Mouse (Mus musculus) adrenal gland, postnatal 4 days (tissue): ENCODE results near the gene Wdr25. TPM values are rescaled to one million over a fixed set of nuclear protein-coding genes. Genes with fewer than 3 reads are reported as not detected.

Experiments
- DNase-seq, 2 experiments: peaks; one replicate each; pipeline ENCODE4 v3.0.0; 2021 to 2022; ENCODE audit warnings: low spot score in 2 of 2, mixed read lengths in 2 of 2
- total RNA-seq, 2 experiments: library from RNA; stranded (reverse); gene quantifications; 2 replicates each; pipeline ENCODE4 v1.2.3; 2021

Wdr25 gene
- total RNA-seq, 2 experiments from 2014 or later: 3.4 to 7.5 TPM

- no peak for DNase-seq
Measured at GRCm38 (mm10) chr12:108894432-108894816, 993 bp downstream of the Wdr25 start.

GRCm38 (mm10) chr12:108896006-108896405, 2.6 kb downstream of the Wdr25 start:
- DNase-seq: no peak

- no peak for DNase-seq
Measured at GRCm38 (mm10) chr12:108901346-108901745, 7.9 kb downstream of the Wdr25 start.

GRCm38 (mm10) chr12:108902940-108903339, 9.5 kb downstream of the Wdr25 start:
- DNase-seq: peak in 1 of 2 experiments; percentile 27

- peak in 1 of 2 experiments; percentile 31 for DNase-seq
Measured at GRCm38 (mm10) chr12:108903600-108904275, 10.3 kb downstream of the Wdr25 start.

GRCm38 (mm10) chr12:108904276-108904653, 10.8 kb downstream of the Wdr25 start:
- DNase-seq: no peak

- no peak for DNase-seq
Measured at GRCm38 (mm10) chr12:108905620-108906302, 12.3 kb downstream of the Wdr25 start.

GRCm38 (mm10) chr12:108906398-108906797, 13.0 kb downstream of the Wdr25 start:
- no peak for DNase-seq

GRCm38 (mm10) chr12:108909846-108910433, 16.5 kb downstream of the Wdr25 start:
- DNase-seq: no peak

- no peak for DNase-seq
Measured at GRCm38 (mm10) chr12:108912442-108912841, 19.0 kb downstream of the Wdr25 start.

GRCm38 (mm10) chr12:108914198-108914597, 20.8 kb downstream of the Wdr25 start:
- no peak for DNase-seq

- no peak for DNase-seq
Measured at GRCm38 (mm10) chr12:108914709-108915340, 21.4 kb downstream of the Wdr25 start.

- no peak for DNase-seq
Measured at GRCm38 (mm10) chr12:108915893-108916292, 22.5 kb downstream of the Wdr25 start.

GRCm38 (mm10) chr12:108916447-108917042, 23.1 kb downstream of the Wdr25 start:
- no peak for DNase-seq

- no peak for DNase-seq
Measured at GRCm38 (mm10) chr12:108917509-108917908, 24.1 kb downstream of the Wdr25 start.

- DNase-seq: no peak
Measured at GRCm38 (mm10) chr12:108918753-108919152, 25.3 kb downstream of the Wdr25 start.

GRCm38 (mm10) chr12:108926606-108927111, 33.2 kb downstream of the Wdr25 start:
- no peak for DNase-seq

GRCm38 (mm10) chr12:108928249-108928648, 34.8 kb downstream of the Wdr25 start:
- no peak for DNase-seq

GRCm38 (mm10) chr12:108929475-108929874, 36.0 kb downstream of the Wdr25 start:
- no peak for DNase-seq

- no peak for DNase-seq
Measured at GRCm38 (mm10) chr12:108931341-108932053, 38.1 kb downstream of the Wdr25 start.

GRCm38 (mm10) chr12:108932113-108932512, 38.7 kb downstream of the Wdr25 start:
- no peak for DNase-seq
